Mouse (Mus musculus) forebrain, postnatal 0 days (tissue): ENCODE measurements around the gene Nudt15. TPM values are rescaled to one million over a fixed set of nuclear protein-coding genes. Genes with fewer than 3 reads are reported as not detected.

Experiments
- ATAC-seq: fragments of 200-750 bp; cut with Nextera tagmentation; 2 replicates; pipeline ENCODE4 v1.8.0; 2017; ENCODE audit warnings: mild to moderate bottlenecking, moderate library complexity
- DNase-seq: peaks from one replicate; pipeline ENCODE4 v3.0.0-alpha.2; 2015
- H3K27ac ChIP-seq: fragments of 300-500 bp; sonication (generic); 2 replicates; pipeline ENCODE4 v1.5.1; 2014; ENCODE audit warnings: low read depth, mild to moderate bottlenecking, antibody characterized with exemption, low read length, moderate library complexity, mixed read lengths
- H3K27me3 ChIP-seq: fragments of 300-500 bp; sonication (generic); 2 replicates; pipeline ENCODE4 v1.6.1; 2014; ENCODE audit warnings: mild to moderate bottlenecking, low read length, mixed read lengths; ENCODE audit not compliant: insufficient read depth
- H3K36me3 ChIP-seq: fragments of 300-500 bp; sonication (generic); 2 replicates; pipeline ENCODE4 v1.6.1; 2014; ENCODE audit warnings: mild to moderate bottlenecking, moderate library complexity; ENCODE audit not compliant: insufficient read depth
- H3K4me1 ChIP-seq: fragments of 300-500 bp; sonication (generic); 2 replicates; pipeline ENCODE4 v1.6.1; 2014; ENCODE audit warnings: antibody characterized with exemption; ENCODE audit not compliant: insufficient read depth
- H3K4me2 ChIP-seq: fragments of 300-500 bp; sonication (generic); 2 replicates; pipeline ENCODE4 v1.6.1; 2014; ENCODE audit warnings: low read depth, mild to moderate bottlenecking, moderate library complexity
- H3K4me3 ChIP-seq: fragments of 300-500 bp; sonication (generic); 2 replicates; pipeline ENCODE4 v1.5.1; 2014; ENCODE audit warnings: low read depth, low read length, mixed read lengths
- H3K9ac ChIP-seq: fragments of 300-500 bp; sonication (generic); 2 replicates; pipeline ENCODE4 v1.6.1; 2014; ENCODE audit warnings: mild to moderate bottlenecking
- H3K9me3 ChIP-seq: fragments of 300-500 bp; sonication (generic); 2 replicates; pipeline ENCODE4 v1.6.1; 2016; ENCODE audit warnings: low read length
- CTCF ChIP-seq: sonication (generic); IDR thresholded peaks from 2 replicates; pipeline ENCODE4 v1.5.1; 2016; ENCODE audit warnings: antibody characterized with exemption, control low read depth, low read depth
- WGBS: fragments of 180-500 bp; shearing (Covaris S2); extraction: QIAGEN DNeasy Blood & Tissue Kit; methylation state at CpG from one replicate; pipeline ENCODE4 v1.1.7; 2014; 5-methylcytosine and 5-hydroxymethylcytosine counted together
- polyA plus RNA-seq: library from polyadenylated mRNA; unstranded; fragments of >200 nt; fragmentation: Nextera tagmentation; extraction: Ambion mirVana; gene quantifications from 2 replicates; pipeline ENCODE4 v1.2.1, GENCODE M21; 2015
- total RNA-seq: library from RNA; depleted of rRNA; stranded (reverse); fragments of >200 nt; gene quantifications from 2 replicates; pipeline ENCODE4 v1.2.3, GENCODE M21; 2014

Gene Nudt15
- total and polyA plus RNA-seq, 2 experiments from 2014 or later, result 8.5 to 9.4 TPM

- H3K4me3 ChIP-seq, result peak overlapping the region; percentile 97
- under 1% methylated on average over 10 of the region's 10 CpGs for WGBS
- no peaks in the 10 kb centered on the region for H3K27me3 ChIP-seq
- no peaks in the 10 kb centered on the region for H3K9me3 ChIP-seq
- peaks cover 11% of the 10 kb centered on the region; the same call in 1 of the 2 replicates for H3K4me1 ChIP-seq
- peak overlapping the region; percentile 96 for H3K9ac ChIP-seq
- peaks cover 5% of the 10 kb centered on the region; the same call in 1 of the 2 replicates for H3K36me3 ChIP-seq
- TF ChIP-seq CTCF, result no peak
- ATAC-seq (no peak), DNase-seq (no peak)
- H3K4me2 ChIP-seq, result peak overlapping the region; percentile 85
- peak overlapping the region; percentile 73 for H3K27ac ChIP-seq
These were observed 5.2 kb upstream of the Nudt15 start for GRCm38 (mm10) chr14:73553122-73553696.

DNA sequence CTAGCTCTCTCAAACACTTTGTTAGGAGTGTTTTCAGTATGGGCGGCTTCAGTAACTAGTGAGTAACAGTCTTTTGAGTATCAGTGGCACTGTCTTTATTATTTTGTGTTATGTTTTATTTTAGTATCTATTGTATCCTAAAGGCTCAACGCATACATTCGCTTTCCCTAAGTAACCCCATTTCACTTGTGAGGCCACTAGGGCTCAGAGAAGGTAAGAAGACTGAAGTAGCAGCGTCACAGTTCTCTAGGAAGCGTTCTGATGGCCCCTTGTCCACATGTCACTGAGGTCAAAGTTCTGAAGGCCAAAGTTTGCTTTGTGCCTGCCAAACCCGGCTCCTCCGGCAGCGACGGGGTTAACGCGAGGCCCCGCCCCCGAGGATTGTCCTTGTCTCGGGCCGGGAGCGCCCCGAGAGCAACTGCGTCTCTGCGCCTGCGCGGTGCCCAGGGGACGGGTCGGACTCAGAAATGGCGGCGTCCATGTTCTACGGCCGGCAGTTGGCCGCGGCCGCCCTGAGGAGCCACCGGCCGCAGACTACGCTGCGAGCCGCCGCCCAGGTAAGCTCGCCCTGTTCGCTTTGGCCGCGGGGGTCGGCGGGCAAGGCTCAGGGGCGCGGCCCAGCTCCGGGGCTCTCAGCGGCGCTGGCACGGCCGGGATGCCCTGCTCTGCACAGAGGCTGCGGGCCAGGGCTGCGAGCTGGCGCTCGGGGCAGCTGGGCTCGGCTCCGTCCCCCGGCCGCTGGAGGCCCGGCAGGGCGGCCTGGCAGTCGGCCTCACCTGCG, 4.5 kb upstream of the Nudt15 start:
- H3K9me3 ChIP-seq, result no peaks in the 10 kb centered on the region
- H3K4me3 ChIP-seq, result peak overlapping the region; percentile 97
- peak; percentile 30; the same call in 1 of the 2 replicates for TF ChIP-seq CTCF
- no peaks in the 10 kb centered on the region for H3K27me3 ChIP-seq
- H3K9ac ChIP-seq, result peak overlapping the region; percentile 96
- peaks cover 11% of the 10 kb centered on the region; the same call in 1 of the 2 replicates for H3K4me1 ChIP-seq
- DNase-seq (peak; percentile 94), ATAC-seq (peak; percentile 97)
- peak overlapping the region; percentile 73 for H3K27ac ChIP-seq
- H3K4me2 ChIP-seq, result peak overlapping the region; percentile 85
- peaks cover 5% of the 10 kb centered on the region; the same call in 1 of the 2 replicates for H3K36me3 ChIP-seq
- 3% methylated on average over 61 of the region's 61 CpGs for WGBS

DNA sequence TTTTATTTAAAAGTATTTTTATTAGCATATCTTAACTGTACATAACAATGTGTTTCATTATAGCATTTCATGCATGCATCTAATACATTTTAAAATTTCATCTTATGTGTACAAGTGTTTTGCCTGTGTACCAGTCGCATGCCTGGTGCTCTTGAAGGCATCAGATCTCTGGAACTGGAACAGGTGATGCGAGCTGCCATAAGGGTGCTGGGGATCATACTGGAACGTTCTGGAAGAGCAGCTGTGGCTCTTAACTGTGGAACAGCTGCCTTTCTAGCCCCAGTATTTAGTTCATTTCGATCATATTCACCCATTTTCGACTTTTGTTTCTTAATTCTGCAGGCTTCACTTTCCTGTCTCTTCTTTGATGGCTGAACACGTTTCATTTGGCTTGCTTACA, 3.1 kb upstream of the Nudt15 start:
- Histone ChIP-seq H3K4me2 (no peak overlapping the region), H3K4me1 (peaks cover 11% of the 10 kb centered on the region; the same call in 1 of the 2 replicates), H3K4me3 (no peak overlapping the region), H3K9me3 (no peaks in the 10 kb centered on the region), H3K9ac (no peak overlapping the region), H3K27ac (no peak overlapping the region), H3K36me3 (peaks cover 2% of the 10 kb centered on the region; the same call in 1 of the 2 replicates), H3K27me3 (no peaks in the 10 kb centered on the region)
- no peak for ATAC-seq
- DNase-seq, result no peak
- whole genome bisulfite sequencing, result 74% methylated on average over 6 of the region's 6 CpGs
- TF ChIP-seq CTCF, result no peak

- H3K27ac ChIP-seq, result no peak overlapping the region
- no peaks in the 10 kb centered on the region for H3K27me3 ChIP-seq
- H3K9ac ChIP-seq, result no peak overlapping the region
- peaks cover 11% of the 10 kb centered on the region; the same call in 1 of the 2 replicates for H3K4me1 ChIP-seq
- no peak for DNase-seq
- WGBS, result 21% methylated on average over 8 of the region's 8 CpGs
- H3K4me2 ChIP-seq, result no peak overlapping the region
- TF ChIP-seq CTCF, result no peak
- no peaks in the 10 kb centered on the region for H3K9me3 ChIP-seq
- no peak overlapping the region for H3K4me3 ChIP-seq
- H3K36me3 ChIP-seq, result no peaks in the 10 kb centered on the region
- ATAC-seq, result no peak
These were observed 2.7 kb upstream of the Nudt15 start for GRCm38 (mm10) chr14:73550732-73551131.

- no peak overlapping the region for H3K4me3 ChIP-seq
- ATAC-seq, result no peak
- no peaks in the 10 kb centered on the region for H3K9me3 ChIP-seq
- H3K4me2 ChIP-seq, result no peak overlapping the region
- no peak for TF ChIP-seq CTCF
- peaks cover 11% of the 10 kb centered on the region; the same call in 1 of the 2 replicates for H3K4me1 ChIP-seq
- DNase-seq, result no peak
- no peaks in the 10 kb centered on the region for H3K36me3 ChIP-seq
- WGBS, result 51% methylated on average over 3 of the region's 3 CpGs
- no peak overlapping the region for H3K9ac ChIP-seq
- no peak overlapping the region for H3K27ac ChIP-seq
- no peaks in the 10 kb centered on the region for H3K27me3 ChIP-seq
These were observed 2.2 kb upstream of the Nudt15 start for GRCm38 (mm10) chr14:73550291-73550690.

DNA sequence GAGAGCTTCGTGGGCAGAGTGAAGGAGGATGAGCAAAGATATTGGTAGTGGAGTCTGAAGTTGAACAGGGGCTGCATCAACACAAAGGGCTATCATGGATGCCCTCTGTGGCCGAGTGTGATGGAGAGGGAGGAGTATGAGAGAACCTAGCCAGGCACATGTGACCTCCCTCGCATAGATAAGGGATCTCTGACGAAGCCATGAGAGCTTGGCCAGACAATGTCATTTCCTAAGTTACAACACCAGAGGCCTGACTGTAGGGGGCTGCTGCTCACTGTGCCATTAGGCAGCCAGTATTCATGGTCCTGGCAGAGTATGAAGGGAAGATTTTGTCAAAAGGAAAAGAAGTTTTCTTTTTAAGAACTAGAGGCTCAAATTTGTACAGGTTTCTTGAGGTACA, 1.0 kb downstream of the Nudt15 start:
- WGBS, result 71% methylated on average over 4 of the region's 4 CpGs
- Histone ChIP-seq H3K27me3 (no peaks in the 10 kb centered on the region), H3K9ac (no peak overlapping the region), H3K4me2 (no peak overlapping the region), H3K4me3 (no peak overlapping the region), H3K9me3 (no peaks in the 10 kb centered on the region), H3K4me1 (no peaks in the 10 kb centered on the region), H3K36me3 (no peaks in the 10 kb centered on the region), H3K27ac (no peak overlapping the region)
- TF ChIP-seq CTCF, result no peak
- no peak for DNase-seq
- ATAC-seq, result no peak

GRCm38 (mm10) chr14:73543781-73544180, 4.3 kb downstream of the Nudt15 start:
- 10% methylated on average over 6 of the region's 6 CpGs for WGBS
- Histone ChIP-seq H3K4me2 (no peak overlapping the region), H3K9ac (no peak overlapping the region), H3K4me3 (no peak overlapping the region), H3K27me3 (no peaks in the 10 kb centered on the region), H3K9me3 (no peaks in the 10 kb centered on the region), H3K36me3 (no peaks in the 10 kb centered on the region), H3K4me1 (no peaks in the 10 kb centered on the region), H3K27ac (no peak overlapping the region)
- DNase-seq, result no peak
- 0 out of 2 replicates have a peak, but pooled peaks have one; percentile 29 for ATAC-seq
- TF ChIP-seq CTCF, result no peak
